ENCODE assay signal across 10 mouse cellular contexts in the genomic region with DNA sequence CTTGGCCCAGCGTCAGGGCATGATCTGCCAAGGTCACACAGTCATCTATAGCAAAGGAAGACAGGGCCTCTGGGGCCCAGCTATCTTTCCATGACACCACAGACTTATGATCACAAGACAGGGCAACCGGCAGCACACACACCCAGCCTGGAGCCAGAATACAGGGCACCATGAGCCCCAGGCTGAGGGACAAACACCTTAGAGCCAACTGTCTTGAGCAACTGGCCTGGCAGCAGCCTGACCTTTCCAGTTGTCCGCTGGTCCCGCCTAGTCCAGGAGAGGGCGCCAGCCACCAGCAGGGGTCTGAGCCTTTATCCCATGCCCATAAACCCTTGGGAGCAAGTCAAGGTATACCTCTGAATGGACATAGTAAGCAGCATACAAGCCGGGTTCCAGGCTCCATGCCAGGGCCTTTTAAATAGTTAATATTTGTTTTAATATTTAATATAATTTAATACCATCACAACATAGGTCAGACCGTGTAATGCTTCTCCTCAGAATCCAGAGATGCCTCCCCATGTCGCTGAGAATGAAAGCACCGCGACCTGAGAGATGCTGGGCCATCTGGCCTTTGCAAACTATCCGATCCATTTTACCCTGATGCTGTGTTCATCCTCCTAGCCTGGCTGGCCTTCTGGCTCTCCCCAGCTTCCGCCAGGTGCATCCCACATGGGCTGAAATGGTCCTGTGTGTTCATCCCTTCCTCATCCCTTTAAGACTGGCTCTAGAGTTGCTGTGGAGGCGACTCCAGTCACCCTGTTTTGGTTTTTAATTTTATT. TPM values are rescaled to one million over a fixed set of nuclear protein-coding genes. Genes with fewer than 3 reads are reported as not detected.
DNase-seq lines count a peak whose midpoint lies in the region; ATAC-seq lines count a peak whose summit lies in the region.
"Had no signal": no experiment of that assay in that cellular context is flagged by ENCODE, and none has a peak within 500 bp of the region (broad histone marks: within the 10 kb centered on the region; RNA-seq: fewer than 3 reads in every experiment).

No protein-coding gene starts in this region.

- 54% methylated on average over 13 of the region's 13 CpGs for WGBS in heart, embryonic 13.5 days

- no peak overlapping the region for H3K4me2 ChIP-seq in heart, embryonic 13.5 days

- no peak for ATAC-seq in heart, embryonic 13.5 days (ENCODE audit: extremely low read depth, insufficient number of reproducible peaks, low FRiP score, low TSS enrichment)

- H3K27me3 ChIP-seq in heart, embryonic 13.5 days (replicated peaks) = peaks cover 26% of the 10 kb centered on the region

- peak; percentile 61 for DNase-seq in ovary, postnatal 14 days (ENCODE audit: low spot score)
- DNase-seq in ovary, postnatal 10 days (ENCODE audit: low spot score) = no peak
- DNase-seq in adipocyte (ENCODE audit: low spot score) = peak; percentile 81
- DNase-seq in cerebellum, postnatal 14 days = peak; percentile 77 to 84
- peak; percentile 24 for DNase-seq in lung, postnatal 25 days (ENCODE audit: low spot score)
- DNase-seq in spleen, postnatal 14 days (ENCODE audit: low spot score in 2 of 2) = no peak
- no peak for DNase-seq in natural killer cell, adult 2 months (ENCODE audit: low spot score in 2 of 2)

- no peaks in the 10 kb centered on the region for H3K9me3 ChIP-seq in heart, embryonic 13.5 days

- H3K9ac ChIP-seq in heart, embryonic 13.5 days = peak overlapping the region; percentile 53; the same call in 1 of the 2 replicates

- H3K36me3 ChIP-seq in heart, embryonic 13.5 days = peaks cover 15% of the 10 kb centered on the region

- peak overlapping the region; percentile 71 for H3K27ac ChIP-seq in heart, embryonic 13.5 days (replicated peaks)
- H3K27ac ChIP-seq: macrophage had no signal

- no peak overlapping the region for H3K4me3 ChIP-seq in heart, embryonic 13.5 days
- H3K4me3 ChIP-seq: erythroblast, embryonic 14.5 days had no signal

- peaks cover 58% of the 10 kb centered on the region for H3K4me1 ChIP-seq in heart, embryonic 13.5 days

RNA-seq across cellular contexts. Expression of gene Speg, which starts 3.6 kb away (rescaled TPM):
- 55.1 and 58.8 TPM in 2 replicates for polyA plus RNA-seq in heart, embryonic 13.5 days (2015; fragmentation: Nextera tagmentation; extraction: Ambion mirVana)

RNA-seq across cellular contexts. Expression of gene Des, which starts 11.4 kb away (rescaled TPM):
- polyA plus RNA-seq in heart, embryonic 13.5 days (2015; fragmentation: Nextera tagmentation; extraction: Ambion mirVana) = 393 and 426 TPM in 2 replicates
- polyA plus RNA-seq: macrophage had no signal

RNA-seq across cellular contexts. Expression of gene Dnpep, which starts 53.7 kb away (rescaled TPM):
- polyA plus RNA-seq in heart, embryonic 13.5 days (2015; fragmentation: Nextera tagmentation; extraction: Ambion mirVana) = 115 and 121 TPM in 2 replicates

Comparison
In these comparisons a context has a peak if more than half of its experiments do, and no peak if none do; other contexts are left out.
1. DNase-seq: peak in ovary, postnatal 14 days (single experiment), adipocyte (single experiment), cerebellum, postnatal 14 days (2 of 2) and lung, postnatal 25 days (single experiment); none in ovary, postnatal 10 days (single experiment), spleen, postnatal 14 days (0 of 2) and natural killer cell, adult 2 months (0 of 2).